Mouse (Mus musculus) G1E (cell line): ENCODE results near the gene Col13a1.

Source experiments
- CTCF ChIP-seq: IDR thresholded peaks from 2 replicates; pipeline ENCODE4 v1.5.1; 2012; ENCODE audit warnings: low read depth, low read length, inconsistent platforms, mixed read lengths
- GATA1 ChIP-seq: IDR thresholded peaks from 2 replicates; pipeline ENCODE4 v1.6.1; 2012; ENCODE audit warnings: borderline replicate concordance, low read length, inconsistent platforms, mixed read lengths
- POLR2AphosphoS5 ChIP-seq: IDR thresholded peaks from 2 replicates; pipeline ENCODE4 v1.6.1; 2012; ENCODE audit warnings: low read depth, low read length, inconsistent platforms; ENCODE audit not compliant: insufficient replicate concordance
- TAL1 ChIP-seq: conservative IDR thresholded peaks from 2 replicates; pipeline ENCODE4 v1.6.1; 2012; ENCODE audit warnings: low read depth, low read length, inconsistent platforms, mixed read lengths

GRCm38 (mm10) chr10:61811987-61812386 is 166.9 kb downstream of the Col13a1 start:
- no peak for TF ChIP-seq CTCF
- TF ChIP-seq GATA1: no peak
- TF ChIP-seq TAL1: no peak
- TF ChIP-seq POLR2AphosphoS5: no peak
